Mouse (Mus musculus) hindbrain, embryonic 12.5 days (tissue): ENCODE measurements around the gene Sh3gl1. TPM values are rescaled to one million over a fixed set of nuclear protein-coding genes. Genes with fewer than 3 reads are reported as not detected.
"Not testable (repeated sequence)": the region's sequence is repeated elsewhere in the genome, so short reads cannot be mapped to it uniquely, and the experiment has no call there.

Experiments
- ATAC-seq: fragments of 200-750 bp; cut with Nextera tagmentation; 2 replicates; pipeline ENCODE4 v1.8.0; 2017; ENCODE audit warnings: moderate TSS enrichment; ENCODE audit not compliant: low FRiP score
- H3K27ac ChIP-seq: fragments of 300-500 bp; sonication (generic); 2 replicates; pipeline ENCODE4 v1.5.1; 2016; ENCODE audit warnings: mild to moderate bottlenecking
- H3K27me3 ChIP-seq: fragments of 300-500 bp; sonication (generic); 2 replicates; pipeline ENCODE4 v1.6.1; 2016; ENCODE audit warnings: mild to moderate bottlenecking
- H3K36me3 ChIP-seq: fragments of 300-500 bp; sonication (generic); 2 replicates; pipeline ENCODE4 v1.6.1; 2016; ENCODE audit warnings: mild to moderate bottlenecking
- H3K4me1 ChIP-seq: fragments of 300-500 bp; sonication (generic); 2 replicates; pipeline ENCODE4 v1.6.1; 2016
- H3K4me2 ChIP-seq: fragments of 300-500 bp; sonication (generic); replicated peaks from 2 replicates; pipeline ENCODE4 v1.6.1; 2016; ENCODE audit warnings: mild to moderate bottlenecking
- H3K4me3 ChIP-seq: fragments of 300-500 bp; sonication (generic); 2 replicates; pipeline ENCODE4 v1.5.1; 2016; ENCODE audit warnings: mild to moderate bottlenecking
- H3K9ac ChIP-seq: fragments of 300-500 bp; sonication (generic); 2 replicates; pipeline ENCODE4 v1.6.1; 2016; ENCODE audit warnings: mild to moderate bottlenecking, moderate library complexity
- H3K9me3 ChIP-seq: fragments of 300-500 bp; sonication (generic); replicated peaks from 2 replicates; pipeline ENCODE4 v1.6.1; 2016; ENCODE audit warnings: mild to moderate bottlenecking
- WGBS: fragments of 180-500 bp; shearing (Covaris S2); methylation state at CpG from one replicate; pipeline ENCODE4 v1.1.7; 2016; 5-methylcytosine and 5-hydroxymethylcytosine counted together
- polyA plus RNA-seq: library from polyadenylated mRNA; unstranded; fragments of >200 nt; fragmentation: Nextera tagmentation; extraction: Ambion mirVana; gene quantifications from 2 replicates; pipeline ENCODE4 v1.2.1, GENCODE M21; 2016

The Sh3gl1 gene
- 141 and 144 TPM in 2 replicates for polyA plus RNA-seq

DNA sequence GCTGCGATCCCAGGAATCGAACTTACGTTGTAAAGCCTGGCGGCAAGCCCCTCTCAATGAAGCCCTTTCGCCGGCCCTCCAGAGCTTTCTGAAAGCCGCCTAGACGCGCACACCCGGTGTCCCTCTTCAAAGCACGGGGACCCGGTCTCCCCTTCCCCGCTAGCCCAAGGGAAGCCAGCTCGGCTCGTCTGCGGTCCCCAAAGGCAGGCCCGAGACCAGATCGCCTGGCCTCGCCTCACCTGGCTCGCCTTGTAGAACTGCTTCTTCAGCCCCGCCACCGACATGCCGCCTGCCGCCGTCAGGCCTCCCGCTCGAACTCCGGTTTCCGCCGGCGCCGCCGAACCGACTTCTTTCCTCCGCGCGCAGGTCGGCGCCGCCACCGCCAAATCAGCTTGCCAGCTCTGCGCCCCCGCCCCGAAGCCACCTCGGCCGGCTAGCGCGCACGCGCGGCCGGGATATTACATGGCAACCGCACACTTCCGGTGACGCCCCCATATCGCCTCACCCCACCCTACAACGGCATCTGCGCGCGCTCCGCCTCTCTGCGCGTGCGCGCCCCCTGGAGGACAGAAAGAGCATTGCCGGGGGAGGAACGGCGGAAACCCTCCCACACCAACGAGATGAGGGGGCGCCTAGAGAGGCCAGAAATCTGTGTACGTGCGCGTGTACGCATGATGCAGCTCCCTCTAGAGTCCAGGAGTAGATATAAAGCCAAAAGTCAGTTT is at the start of gene Sh3gl1:
Sh3gl1 (minus strand) TSS at position 460 of the 725 bp plus-strand sequence.
- WGBS: under 1% methylated on average over 73 of the region's 74 CpGs
- H3K9me3 ChIP-seq: no peaks in the 10 kb centered on the region
- peak within 1 kb of the TSS; percentile 87 for H3K27ac ChIP-seq
- peak; percentile 92 for ATAC-seq
- H3K36me3 ChIP-seq: peaks cover 14% of the 10 kb centered on the region
- H3K4me3 ChIP-seq: peak within 1 kb of the TSS; percentile 57
- H3K4me1 ChIP-seq: peaks cover 33% of the 10 kb centered on the region
- H3K9ac ChIP-seq: peak within 1 kb of the TSS; percentile 77
- H3K27me3 ChIP-seq: no peaks in the 10 kb centered on the region
- peak within 1 kb of the TSS; percentile 64 for H3K4me2 ChIP-seq

DNA sequence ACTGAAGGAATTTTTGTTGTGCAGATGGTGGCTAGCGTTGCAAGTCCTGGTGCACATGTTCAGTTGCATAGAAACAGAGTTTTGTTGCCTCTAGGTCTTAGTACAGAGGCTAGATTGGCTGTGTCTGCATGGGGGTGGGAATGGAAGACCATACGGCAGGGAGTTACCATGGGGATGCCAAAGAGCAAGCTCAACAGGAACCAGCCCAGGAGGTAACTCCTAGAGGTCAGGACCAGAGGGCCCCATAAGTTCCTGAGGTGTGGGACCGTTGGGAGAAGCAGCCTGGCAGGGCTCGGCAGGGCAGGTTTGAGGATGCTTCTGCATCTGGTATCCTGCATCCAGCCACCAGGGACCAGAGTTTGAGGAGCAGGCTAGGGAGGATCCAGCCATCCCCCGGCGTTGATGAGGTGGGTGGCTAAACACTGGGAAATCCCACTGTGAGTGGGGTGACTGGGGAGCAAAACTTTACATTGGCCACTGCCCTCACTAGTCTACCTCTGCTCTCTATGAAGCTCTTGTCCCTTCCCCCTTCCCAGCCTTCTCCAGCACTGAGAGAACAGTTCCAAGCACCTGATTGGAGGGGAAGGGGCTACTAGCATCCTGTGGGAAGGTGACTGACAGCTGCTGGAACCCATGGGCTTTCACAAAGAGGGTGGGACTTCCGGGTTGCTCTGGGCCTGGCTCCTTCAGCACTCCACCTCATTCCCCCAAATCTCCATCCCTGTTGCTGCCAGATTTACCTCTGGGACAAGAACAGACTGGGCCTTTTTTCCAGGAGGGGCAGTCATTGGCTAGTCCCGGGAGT is 44.5 kb upstream of the Sh3gl1 start:
- Histone ChIP-seq H3K36me3 (peaks cover 22% of the 10 kb centered on the region), H3K9ac (peak overlapping the region; percentile 85)
- 8% methylated on average over 8 of the region's 8 CpGs for WGBS

DNA sequence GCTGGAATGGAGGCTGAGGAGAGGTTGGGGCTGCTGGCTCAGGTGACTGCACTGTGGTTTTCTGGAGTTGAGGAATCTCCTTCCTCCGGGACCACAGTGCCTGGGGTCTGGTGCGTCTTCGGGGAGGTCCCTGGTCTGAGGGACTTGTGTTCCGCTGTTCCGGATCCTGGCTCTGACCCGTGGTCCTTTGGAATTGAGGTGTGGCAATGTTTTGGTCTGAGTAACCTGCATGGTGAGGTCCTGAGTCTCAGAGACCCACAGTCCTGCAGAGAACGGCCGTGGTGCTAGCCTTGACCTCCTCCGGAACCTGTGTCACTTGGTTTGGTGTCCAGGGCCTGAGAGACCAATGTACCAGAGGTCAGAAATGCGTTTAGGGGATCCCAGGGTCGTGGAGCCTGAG is 43.5 kb upstream of the Sh3gl1 start:
- Histone ChIP-seq H3K9ac (peak overlapping the region; percentile 85), H3K4me1 (peaks cover 34% of the 10 kb centered on the region), H3K36me3 (peaks cover 18% of the 10 kb centered on the region), H3K27me3 (no peaks in the 10 kb centered on the region), H3K27ac (peak overlapping the region; percentile 78), H3K4me2 (peak overlapping the region; percentile 99), H3K4me3 (peak overlapping the region; percentile 84), H3K9me3 (no peaks in the 10 kb centered on the region)
- 2% methylated on average over 11 of the region's 11 CpGs for WGBS
- no peak for ATAC-seq

More for the DNA sequence above, 44.5 kb upstream of the Sh3gl1 start:
- Histone ChIP-seq H3K4me1 (peaks cover 27% of the 10 kb centered on the region), H3K9me3 (no peaks in the 10 kb centered on the region), H3K27ac (peak overlapping the region; percentile 73), H3K4me3 (peak overlapping the region; percentile 84), H3K4me2 (peak overlapping the region; percentile 99), H3K27me3 (no peaks in the 10 kb centered on the region)
- ATAC-seq: peak; percentile 49

DNA sequence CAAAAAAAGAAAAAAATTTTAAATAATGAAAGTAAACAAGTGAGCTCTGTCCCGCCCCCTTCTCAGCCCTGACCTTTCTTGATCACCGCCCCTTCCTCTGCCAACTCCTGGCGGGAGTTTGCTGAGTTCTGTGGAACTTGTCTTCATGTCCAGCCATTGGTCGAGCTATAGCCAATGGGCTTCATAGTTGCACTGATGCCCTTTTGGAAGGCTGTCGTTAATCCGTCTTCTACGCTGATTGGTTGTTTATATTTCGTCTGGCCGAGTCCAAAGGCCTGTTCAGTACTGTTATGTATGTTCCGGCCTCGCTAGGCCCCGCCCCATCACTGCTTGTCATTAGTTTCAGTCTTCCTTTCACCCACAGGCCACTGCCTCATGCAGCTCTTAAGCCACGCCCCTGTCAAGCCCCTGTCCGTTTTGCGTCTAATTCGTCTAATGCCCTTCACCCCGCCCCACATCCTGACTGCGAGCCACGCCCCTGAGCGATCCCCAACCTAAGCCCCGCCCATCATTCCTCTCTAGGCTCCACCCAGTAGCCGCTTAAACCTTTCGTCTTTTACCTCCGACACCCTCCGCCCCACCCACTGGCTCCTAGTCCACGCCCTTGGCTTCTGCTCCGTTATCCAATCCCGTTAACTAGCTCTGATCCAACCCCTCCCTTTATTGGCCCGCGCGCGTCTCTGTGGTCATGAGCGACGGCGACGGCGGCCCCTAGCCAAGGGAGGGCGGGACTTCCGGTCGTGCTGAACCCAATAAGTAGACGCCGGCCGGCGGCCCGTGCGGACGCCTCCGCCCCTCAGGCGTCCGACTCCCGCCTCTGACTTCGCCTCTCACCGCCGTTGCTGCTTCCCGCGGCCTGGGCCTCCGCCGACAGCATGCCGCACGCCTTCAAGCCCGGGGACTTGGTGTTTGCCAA is 42.7 kb upstream of the Sh3gl1 start, which contains the start of gene Hdgfl2:
Hdgfl2 (plus strand) TSS at position 755 of the 916 bp plus-strand sequence.
- Histone ChIP-seq H3K4me3 (peak within 1 kb of the TSS; percentile 84), H3K4me2 (peak within 1 kb of the TSS; percentile 99), H3K36me3 (peaks cover 15% of the 10 kb centered on the region), H3K4me1 (peaks cover 37% of the 10 kb centered on the region), H3K27ac (peak within 1 kb of the TSS; percentile 78), H3K27me3 (no peaks in the 10 kb centered on the region), H3K9me3 (no peaks in the 10 kb centered on the region), H3K9ac (peak within 1 kb of the TSS; percentile 85)
- ATAC-seq: peak; percentile 93
- under 1% methylated on average over 59 of the region's 61 CpGs for WGBS

DNA sequence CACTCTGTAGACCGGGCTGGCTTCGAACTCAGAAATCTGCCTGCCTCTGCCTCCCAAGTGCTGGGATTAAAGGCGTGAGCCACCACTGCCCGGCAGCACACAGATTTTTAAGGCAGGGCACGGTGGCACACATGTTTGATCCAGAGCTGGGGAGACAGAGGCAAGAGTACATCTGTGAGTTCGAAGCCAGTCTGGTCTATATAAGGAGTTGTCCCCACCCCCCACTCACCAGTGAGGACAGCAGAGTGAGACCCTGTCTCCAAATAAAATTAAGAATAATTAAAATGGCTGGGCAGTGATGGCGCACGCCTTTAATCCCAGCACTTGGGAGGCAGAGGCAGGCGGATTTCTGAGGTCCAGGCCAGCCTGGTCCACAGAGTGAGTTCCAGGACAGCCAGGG is 41.9 kb upstream of the Sh3gl1 start:
- peaks cover 43% of the 10 kb centered on the region for H3K4me1 ChIP-seq
- not testable (repeated sequence) for H3K27me3 ChIP-seq, H3K27ac ChIP-seq

DNA sequence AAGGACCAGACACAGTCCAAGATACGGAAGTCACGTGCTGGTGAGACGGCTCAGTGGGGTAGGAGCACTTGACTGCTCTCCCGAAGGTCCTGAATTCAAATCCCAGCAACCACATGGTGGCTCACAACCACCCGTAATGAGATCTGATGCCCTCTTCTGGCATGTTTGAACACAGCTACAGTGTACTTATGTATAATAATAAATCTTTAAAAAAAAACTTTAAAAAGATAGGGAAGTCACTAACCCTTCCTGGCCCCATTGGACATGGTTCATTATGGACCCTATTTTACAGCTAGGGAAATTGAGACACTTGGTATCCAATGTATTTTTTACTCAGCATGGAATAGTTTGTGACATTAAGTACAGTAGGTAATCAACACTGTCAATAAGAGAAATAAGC is 41.1 kb upstream of the Sh3gl1 start:
- H3K9ac ChIP-seq: no peak overlapping the region
- no peak overlapping the region for H3K4me3 ChIP-seq
- no peaks in the 10 kb centered on the region for H3K9me3 ChIP-seq
- H3K36me3 ChIP-seq: peaks cover 8% of the 10 kb centered on the region
- H3K4me2 ChIP-seq: no peak overlapping the region
- no peak for ATAC-seq
- no peak overlapping the region for H3K27ac ChIP-seq
- H3K27me3 ChIP-seq: no peaks in the 10 kb centered on the region
- H3K4me1 ChIP-seq: peaks cover 42% of the 10 kb centered on the region
- WGBS: 91% methylated on average over 5 of the region's 5 CpGs

More for the DNA sequence above, 41.9 kb upstream of the Sh3gl1 start:
- not testable (repeated sequence) for ATAC-seq, H3K9me3 ChIP-seq, H3K9ac ChIP-seq
- Histone ChIP-seq H3K4me3 (0 out of 2 replicates have a peak overlapping the region, but pooled peaks have one; percentile 84), H3K36me3 (peaks cover 11% of the 10 kb centered on the region; the same call in 1 of the 2 replicates), H3K4me2 (peak overlapping the region; percentile 99)
- WGBS: 66% methylated on average over 9 of the region's 9 CpGs

DNA sequence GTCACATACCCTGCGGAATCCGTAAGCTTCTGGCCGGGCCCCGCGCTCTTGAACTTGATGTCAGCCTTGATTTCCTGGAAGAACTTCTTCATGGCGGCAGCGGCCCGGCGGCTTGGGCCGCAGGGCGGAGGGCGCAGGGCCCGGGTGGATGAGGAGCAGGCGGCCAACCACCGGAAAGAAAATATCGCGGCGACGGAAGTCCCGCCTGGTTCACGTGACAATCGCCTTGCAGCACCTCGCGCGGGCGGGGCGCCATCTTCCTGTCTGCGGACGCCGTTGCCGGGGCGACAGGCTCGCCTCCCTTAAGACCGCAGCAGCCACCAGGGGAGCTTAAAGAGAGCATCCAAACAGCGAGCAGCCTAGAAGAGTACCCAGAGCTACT is 38.4 kb upstream of the Sh3gl1 start, which contains the start of gene Ubxn6:
Ubxn6 (minus strand) TSS at position 202 of the 382 bp plus-strand sequence.
- under 1% methylated on average over 35 of the region's 35 CpGs for WGBS
- peak within 1 kb of the TSS; percentile 84 for H3K4me3 ChIP-seq
- peak within 1 kb of the TSS; percentile 78 for H3K9ac ChIP-seq
- peak within 1 kb of the TSS; percentile 82 for H3K4me2 ChIP-seq
- H3K27me3 ChIP-seq: no peaks in the 10 kb centered on the region
- H3K36me3 ChIP-seq: peaks cover 32% of the 10 kb centered on the region
- peak within 1 kb of the TSS; percentile 93 for H3K27ac ChIP-seq
- peaks cover 16% of the 10 kb centered on the region for H3K4me1 ChIP-seq
- peak; percentile 54 for ATAC-seq
- no peaks in the 10 kb centered on the region for H3K9me3 ChIP-seq

DNA sequence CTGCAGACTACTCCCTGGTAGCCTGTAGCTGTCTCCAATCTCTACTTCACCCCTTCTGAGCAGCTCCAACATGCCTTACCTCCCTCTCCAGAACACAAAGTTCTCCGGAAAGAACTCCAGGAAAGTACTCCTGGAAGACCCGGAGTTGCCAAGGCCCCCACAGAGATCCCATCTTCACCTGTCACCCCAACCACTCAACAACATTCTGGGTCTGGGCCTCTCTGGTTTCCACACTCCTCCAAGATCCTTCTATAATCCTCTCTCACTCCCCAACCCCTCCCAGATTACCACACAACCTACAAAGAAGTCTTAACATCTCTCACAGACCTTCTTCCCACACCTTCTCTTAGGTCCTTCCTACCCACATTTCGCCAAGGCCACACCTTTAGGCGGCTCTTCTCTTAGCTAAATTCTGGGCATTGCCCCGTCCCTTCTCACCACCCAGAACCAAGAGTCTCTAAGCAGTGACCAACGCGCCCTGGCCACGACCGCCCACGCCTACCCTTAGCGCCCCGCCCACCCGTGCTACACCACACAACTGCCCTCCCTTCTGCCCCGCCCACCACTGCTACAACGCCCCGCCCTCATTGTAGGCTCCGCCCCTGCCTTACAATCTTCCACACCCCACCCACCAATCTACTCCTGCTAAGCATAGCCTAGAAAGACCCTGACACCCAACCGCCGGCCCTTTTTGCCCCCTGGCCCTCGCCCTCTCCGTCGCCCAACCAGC is 37.8 kb upstream of the Sh3gl1 start:
- peak; percentile 7 for ATAC-seq
- Histone ChIP-seq H3K4me3 (peak overlapping the region; percentile 84), H3K4me2 (peak overlapping the region; percentile 82), H3K36me3 (peaks cover 37% of the 10 kb centered on the region), H3K27ac (peak overlapping the region; percentile 93), H3K9me3 (no peaks in the 10 kb centered on the region), H3K27me3 (no peaks in the 10 kb centered on the region), H3K4me1 (peaks cover 16% of the 10 kb centered on the region), H3K9ac (peak overlapping the region; percentile 78)
- 9% methylated on average over 22 of the region's 22 CpGs for WGBS

DNA sequence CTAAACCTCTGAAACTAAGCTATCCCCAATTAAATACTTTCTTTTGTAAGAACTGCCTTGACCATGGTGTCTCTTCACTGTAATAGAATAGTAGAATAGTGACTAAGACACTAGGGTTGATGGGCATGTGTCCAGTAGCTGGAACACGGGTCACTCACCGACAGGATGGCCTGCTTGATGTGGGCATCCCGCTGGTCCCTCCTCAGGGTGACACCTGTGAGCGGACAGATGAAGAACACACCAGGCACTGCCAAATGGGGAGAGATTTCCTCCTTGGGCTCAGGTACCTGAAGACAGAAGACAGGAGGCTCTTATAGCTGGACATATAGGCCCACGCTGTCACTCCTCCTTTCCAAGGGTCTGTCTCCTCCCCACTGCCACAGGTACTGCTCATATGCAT is 35.8 kb upstream of the Sh3gl1 start:
- Histone ChIP-seq H3K4me2 (no peak overlapping the region), H3K9me3 (no peaks in the 10 kb centered on the region), H3K4me3 (no peak overlapping the region), H3K4me1 (peaks cover 16% of the 10 kb centered on the region), H3K27me3 (no peaks in the 10 kb centered on the region), H3K27ac (no peak overlapping the region), H3K9ac (no peak overlapping the region), H3K36me3 (peaks cover 58% of the 10 kb centered on the region)
- ATAC-seq: no peak
- WGBS: 93% methylated on average over 5 of the region's 5 CpGs

DNA sequence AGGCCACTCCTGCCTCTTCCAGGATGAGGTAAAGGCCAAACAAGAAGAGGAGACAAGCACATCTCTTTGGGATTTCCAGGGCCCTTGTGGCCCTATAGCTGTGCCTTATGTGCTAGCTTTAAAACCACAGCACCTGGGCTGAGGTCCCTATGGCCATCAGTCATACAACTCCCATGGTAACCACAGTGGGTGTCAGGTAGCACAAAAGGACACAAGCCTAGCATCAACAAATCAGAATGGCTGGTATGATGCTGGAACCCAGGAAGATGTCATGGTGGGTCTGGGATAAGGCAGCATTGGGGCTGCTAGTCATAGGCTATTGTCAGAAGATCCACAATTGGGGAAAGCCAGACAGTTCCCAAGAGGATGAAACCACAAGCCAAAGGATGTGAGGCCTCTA is 34.7 kb upstream of the Sh3gl1 start:
- H3K4me3 ChIP-seq: no peak overlapping the region
- no peak overlapping the region for H3K9ac ChIP-seq
- H3K27ac ChIP-seq: no peak overlapping the region
- no peaks in the 10 kb centered on the region for H3K27me3 ChIP-seq
- H3K4me2 ChIP-seq: no peak overlapping the region
- ATAC-seq: no peak
- H3K9me3 ChIP-seq: no peaks in the 10 kb centered on the region
- peaks cover 16% of the 10 kb centered on the region for H3K4me1 ChIP-seq
- peaks cover 69% of the 10 kb centered on the region for H3K36me3 ChIP-seq

DNA sequence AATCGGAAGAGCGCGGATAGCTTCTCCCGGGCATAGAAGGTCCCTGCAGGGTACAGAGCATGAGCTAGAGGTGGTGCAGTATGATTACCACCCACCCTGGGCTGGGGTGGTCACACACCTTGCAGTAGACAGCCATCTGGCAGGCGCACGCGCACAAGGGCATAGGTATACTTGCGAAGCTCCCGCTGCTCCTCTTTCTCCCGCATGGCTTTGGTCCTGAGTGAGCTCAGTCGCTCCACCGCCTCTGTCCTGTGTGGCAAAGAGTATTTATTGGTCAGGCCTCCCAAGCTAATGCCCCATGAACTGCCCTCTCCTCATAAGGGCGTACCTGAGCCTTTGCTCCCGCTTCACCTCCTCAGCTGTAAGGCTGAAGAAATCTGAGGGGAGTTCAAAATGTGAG is 32.6 kb upstream of the Sh3gl1 start:
- no peak for ATAC-seq
- Histone ChIP-seq H3K27ac (no peak overlapping the region), H3K4me2 (no peak overlapping the region), H3K4me3 (no peak overlapping the region), H3K27me3 (no peaks in the 10 kb centered on the region), H3K36me3 (peaks cover 87% of the 10 kb centered on the region), H3K9ac (no peak overlapping the region), H3K9me3 (no peaks in the 10 kb centered on the region), H3K4me1 (peaks cover 6% of the 10 kb centered on the region)
- 94% methylated on average over 14 of the region's 14 CpGs for WGBS
